Mouse (Mus musculus) spleen, adult 2 months (tissue): Measurements from ENCODE around the gene Ica1. TPM values are rescaled to one million over a fixed set of nuclear protein-coding genes. Genes with fewer than 3 reads are reported as not detected.

Source experiments
- DNase-seq, 2 experiments: peaks; one replicate each; pipeline versions ENCODE4 v3.0.0 to v3.0.0-alpha.2; 2012 to 2021; ENCODE audit warnings: low spot score in 2 of 2, low read depth in 1 of 2
- H3K27ac ChIP-seq: fragments of 200-500 bp; 2 replicates; pipeline ENCODE4 v1.5.1; 2012; ENCODE audit warnings: low read length, inconsistent platforms; ENCODE audit not compliant: insufficient read depth
- H3K27me3 ChIP-seq: fragments of 200-500 bp; 2 replicates; pipeline ENCODE4 v1.6.1; 2012; ENCODE audit warnings: mild to moderate bottlenecking, moderate library complexity, low read length, inconsistent platforms; ENCODE audit not compliant: control insufficient read depth, insufficient read depth
- H3K36me3 ChIP-seq: fragments of 200-500 bp; 2 replicates; pipeline ENCODE4 v1.6.1; 2012; ENCODE audit warnings: mild to moderate bottlenecking, low read length, inconsistent platforms; ENCODE audit not compliant: control insufficient read depth, insufficient read depth
- H3K4me1 ChIP-seq: fragments of 200-500 bp; 2 replicates; pipeline ENCODE4 v1.6.1; 2011; ENCODE audit warnings: inconsistent platforms; ENCODE audit not compliant: control insufficient read depth, insufficient read depth, insufficient read length
- H3K4me3 ChIP-seq: fragments of 200-500 bp; 2 replicates; pipeline ENCODE4 v1.5.1; 2011; ENCODE audit warnings: mild to moderate bottlenecking, inconsistent platforms; ENCODE audit not compliant: insufficient read depth, insufficient read length; ENCODE audit errors: extremely low read depth
- CTCF ChIP-seq: fragments of 200-500 bp; IDR thresholded peaks from 2 replicates; pipeline ENCODE4 v1.5.1; 2011; ENCODE audit warnings: mild to moderate bottlenecking, inconsistent platforms; ENCODE audit not compliant: insufficient read depth, insufficient read length, insufficient replicate concordance; ENCODE audit errors: extremely low read depth
- POLR2A ChIP-seq: fragments of 200-500 bp; IDR thresholded peaks from 2 replicates; pipeline ENCODE4 v1.6.1; 2011; ENCODE audit warnings: low read depth, low read length, inconsistent platforms
- WGBS: fragments of 180-500 bp; shearing (Covaris S2); methylation state at CpG from one replicate; pipeline ENCODE4 v1.1.7; 2018; 5-methylcytosine and 5-hydroxymethylcytosine counted together
- polyA plus RNA-seq: library from polyadenylated mRNA; depleted of rRNA; stranded (reverse); fragments of >200 nt; gene quantifications from 2 replicates; pipeline ENCODE4 v1.2.3, GENCODE M21; 2012

Gene Ica1
- polyA plus RNA-seq, 1 experiment = 1.3 TPM

GRCm38 (mm10) chr6:8735044-8735443 is 43.2 kb downstream of the Ica1 start:
- 66% methylated on average over 3 of the region's 3 CpGs for WGBS
- DNase-seq = peak in 1 of 2 experiments; percentile 4

GRCm38 (mm10) chr6:8732492-8732891 is 45.8 kb downstream of the Ica1 start:
- no peak overlapping the region for H3K4me3 ChIP-seq
- H3K27ac ChIP-seq = no peak overlapping the region
- no peaks in the 10 kb centered on the region for H3K4me1 ChIP-seq
- H3K36me3 ChIP-seq = no peaks in the 10 kb centered on the region
- TF ChIP-seq POLR2A (no peak), CTCF (no peak)
- no peak for DNase-seq
- 65% methylated on average over 5 of the region's 5 CpGs for WGBS
- H3K27me3 ChIP-seq = no peaks in the 10 kb centered on the region

More at GRCm38 (mm10) chr6:8735044-8735443, 43.2 kb downstream of the Ica1 start:
- H3K27ac ChIP-seq = no peak overlapping the region
- TF ChIP-seq CTCF = no peak
- no peaks in the 10 kb centered on the region for H3K36me3 ChIP-seq
- H3K4me3 ChIP-seq = no peak overlapping the region
- H3K27me3 ChIP-seq = no peaks in the 10 kb centered on the region
- no peaks in the 10 kb centered on the region for H3K4me1 ChIP-seq

GRCm38 (mm10) chr6:8731656-8732191 is 46.6 kb downstream of the Ica1 start:
- no peak for TF ChIP-seq POLR2A
- TF ChIP-seq CTCF = no peak
- DNase-seq = no peak
- no peaks in the 10 kb centered on the region for H3K4me1 ChIP-seq
- no peak overlapping the region for H3K27ac ChIP-seq
- H3K27me3 ChIP-seq = no peaks in the 10 kb centered on the region
- 83% methylated on average over 4 of the region's 4 CpGs for WGBS
- no peaks in the 10 kb centered on the region for H3K36me3 ChIP-seq
- no peak overlapping the region for H3K4me3 ChIP-seq

- no peak for DNase-seq
- no peaks in the 10 kb centered on the region for H3K36me3 ChIP-seq
- no peaks in the 10 kb centered on the region for H3K27me3 ChIP-seq
- H3K27ac ChIP-seq = no peak overlapping the region
- no peak overlapping the region for H3K4me3 ChIP-seq
- no peaks in the 10 kb centered on the region for H3K4me1 ChIP-seq
- TF ChIP-seq CTCF (no peak), POLR2A (no peak)
- WGBS = 86% methylated on average over 2 of the region's 2 CpGs
These were observed 47.9 kb downstream of the Ica1 start for GRCm38 (mm10) chr6:8730433-8730832.

- Histone ChIP-seq H3K4me1 (no peaks in the 10 kb centered on the region), H3K27me3 (no peaks in the 10 kb centered on the region), H3K27ac (no peak overlapping the region), H3K4me3 (no peak overlapping the region), H3K36me3 (no peaks in the 10 kb centered on the region)
- DNase-seq = no peak
- WGBS = 95% methylated on average over 8 of the region's 8 CpGs
- no peak for TF ChIP-seq CTCF
- TF ChIP-seq POLR2A = no peak
These were observed 50.5 kb downstream of the Ica1 start for GRCm38 (mm10) chr6:8727806-8728205.

- TF ChIP-seq POLR2A (no peak), CTCF (no peak)
- Histone ChIP-seq H3K4me3 (no peak overlapping the region), H3K36me3 (no peaks in the 10 kb centered on the region), H3K4me1 (no peaks in the 10 kb centered on the region), H3K27ac (no peak overlapping the region), H3K27me3 (no peaks in the 10 kb centered on the region)
- DNase-seq = no peak
- 86% methylated on average over 1 of the region's 1 CpGs for WGBS
These were observed 52.7 kb downstream of the Ica1 start for GRCm38 (mm10) chr6:8725610-8726009.

- no peaks in the 10 kb centered on the region for H3K27me3 ChIP-seq
- WGBS = 91% methylated on average over 2 of the region's 2 CpGs
- TF ChIP-seq CTCF = no peak
- no peak for TF ChIP-seq POLR2A
These were observed 58.6 kb downstream of the Ica1 start for GRCm38 (mm10) chr6:8719692-8720091.

More at GRCm38 (mm10) chr6:8719692-8720091, 58.6 kb downstream of the Ica1 start:
- Histone ChIP-seq H3K4me1 (no peaks in the 10 kb centered on the region), H3K36me3 (no peaks in the 10 kb centered on the region), H3K4me3 (no peak overlapping the region), H3K27ac (no peak overlapping the region)
- DNase-seq = no peak
